ENCODE assay signal across 22 mouse cellular contexts in genomic region chr12:101876374-101876773, GRCm38 (mm10). TPM values are rescaled to one million over a fixed set of nuclear protein-coding genes. Genes with fewer than 3 reads are reported as not detected.
A peak's percentile ranks its signal among the peaks of the same experiment; 100 is the strongest.
DNase-seq lines count a peak whose midpoint lies in the region; ATAC-seq and TF ChIP-seq lines count a peak whose summit lies in the region.
"Had no signal": no experiment of that assay in that cellular context is flagged by ENCODE, and none has a peak within 500 bp of the region (broad histone marks: within the 10 kb centered on the region; RNA-seq: fewer than 3 reads in every experiment).

No protein-coding gene starts in this region.

- H3K27me3 ChIP-seq in midbrain, embryonic 11.5 days (ENCODE audit: control insufficient read depth, insufficient read depth, low read length) = no peaks in the 10 kb centered on the region
- H3K27me3 ChIP-seq in midbrain, postnatal 0 days (ENCODE audit: insufficient read depth, low read length) = no peaks in the 10 kb centered on the region
- H3K27me3 ChIP-seq in intestine, embryonic 15.5 days (replicated peaks) = no peaks in the 10 kb centered on the region
- H3K27me3 ChIP-seq: hindbrain, embryonic 12.5 days; hindbrain, embryonic 15.5 days had no signal

- no peak overlapping the region for H3K4me3 ChIP-seq in midbrain, embryonic 11.5 days (ENCODE audit: low read depth, low read length)
- H3K4me3 ChIP-seq in midbrain, postnatal 0 days (ENCODE audit: low read depth, low read length) = no peak overlapping the region
- H3K4me3 ChIP-seq in intestine, embryonic 15.5 days (replicated peaks) = no peak overlapping the region
- H3K4me3 ChIP-seq in layer of hippocampus, adult 2 months = no peak overlapping the region
- H3K4me3 ChIP-seq: hindbrain, embryonic 12.5 days; hindbrain, embryonic 15.5 days had no signal

- no peak for TF ChIP-seq CTCF in midbrain, postnatal 0 days (IDR thresholded peaks at IDR 0.05)
- no peak for TF ChIP-seq CTCF in layer of hippocampus, adult 2 months (conservative IDR thresholded peaks at IDR 0.05)

- DNase-seq in midbrain, embryonic 11.5 days (ENCODE audit: low spot score, missing footprints) = peak; percentile 49
- DNase-seq in midbrain, postnatal 0 days (ENCODE audit: low spot score) = no peak
- DNase-seq in large intestine, adult 2 months (ENCODE audit: low read depth, low spot score) = peak; percentile 55
- DNase-seq in spleen, postnatal 10 days (ENCODE audit: low spot score in 2 of 2) = no peak
- DNase-seq in layer of hippocampus, adult 2 months (ENCODE audit: low spot score in 2 of 2) = no peak
- no peak for DNase-seq in layer of hippocampus, postnatal 25 days (ENCODE audit: extremely low spot score in 1 of 2, low spot score in 1 of 2)
- DNase-seq: adrenal gland, adult 8-10 months; adrenal gland, postnatal 36 days; cerebellum, adult 18-20 months; cerebellum, adult 9-10 months; cerebellum, postnatal 14 days; gastrocnemius, postnatal 10 days; gastrocnemius, postnatal 36 days; heart, adult 11 months had no signal

- no peak overlapping the region for H3K9ac ChIP-seq in midbrain, embryonic 11.5 days (ENCODE audit: low read length)
- no peak overlapping the region for H3K9ac ChIP-seq in midbrain, postnatal 0 days (replicated peaks; ENCODE audit: low read length, poor library complexity, severe bottlenecking)
- H3K9ac ChIP-seq in intestine, embryonic 15.5 days = no peak overlapping the region
- H3K9ac ChIP-seq: hindbrain, embryonic 12.5 days; hindbrain, embryonic 15.5 days had no signal

- no peaks in the 10 kb centered on the region for H3K9me3 ChIP-seq in midbrain, embryonic 11.5 days (ENCODE audit: control insufficient read depth, low read length)
- no peaks in the 10 kb centered on the region for H3K9me3 ChIP-seq in midbrain, postnatal 0 days (ENCODE audit: low read length)
- H3K9me3 ChIP-seq in intestine, embryonic 15.5 days = no peaks in the 10 kb centered on the region
- H3K9me3 ChIP-seq: hindbrain, embryonic 12.5 days; hindbrain, embryonic 15.5 days had no signal

- H3K27ac ChIP-seq in midbrain, embryonic 11.5 days (ENCODE audit: low read depth, low read length) = no peak overlapping the region
- H3K27ac ChIP-seq in midbrain, postnatal 0 days (ENCODE audit: low read depth, low read length) = no peak overlapping the region
- H3K27ac ChIP-seq in intestine, embryonic 15.5 days = no peak overlapping the region
- H3K27ac ChIP-seq in layer of hippocampus, adult 2 months = no peak overlapping the region
- H3K27ac ChIP-seq: hindbrain, embryonic 12.5 days; hindbrain, embryonic 15.5 days had no signal

- no peak for ATAC-seq in midbrain, embryonic 11.5 days (ENCODE audit: low FRiP score)
- no peak for ATAC-seq in midbrain, postnatal 0 days (ENCODE audit: low FRiP score)
- ATAC-seq in intestine, embryonic 15.5 days = peak; percentile 92
- ATAC-seq: CD4-positive, CD25-positive, alpha-beta regulatory T cell, adult 4 months; forebrain, embryonic 16.5 days had no signal

- H3K36me3 ChIP-seq in midbrain, embryonic 11.5 days (ENCODE audit: control insufficient read depth, insufficient read depth, low read length) = peaks cover 4% of the 10 kb centered on the region; the same call in 1 of the 2 replicates
- H3K36me3 ChIP-seq in midbrain, postnatal 0 days (ENCODE audit: insufficient read depth, low read length) = peaks cover 21% of the 10 kb centered on the region; the same call in 1 of the 2 replicates
- peaks cover 6% of the 10 kb centered on the region; the same call in 1 of the 2 replicates for H3K36me3 ChIP-seq in intestine, embryonic 15.5 days

- WGBS in midbrain, embryonic 11.5 days = 92% methylated on average over 2 of the region's 2 CpGs
- 92% methylated on average over 2 of the region's 2 CpGs for WGBS in midbrain, postnatal 0 days
- 83% methylated on average over 2 of the region's 2 CpGs for WGBS in intestine, embryonic 15.5 days
- WGBS in large intestine, adult 2 months = 48% methylated on average over 2 of the region's 2 CpGs

- H3K4me1 ChIP-seq in midbrain, embryonic 11.5 days (ENCODE audit: control insufficient read depth, insufficient read depth, low read length) = no peaks in the 10 kb centered on the region
- H3K4me1 ChIP-seq in midbrain, postnatal 0 days (ENCODE audit: insufficient read depth, low read length) = no peaks in the 10 kb centered on the region
- H3K4me1 ChIP-seq in intestine, embryonic 15.5 days (replicated peaks) = no peaks in the 10 kb centered on the region
- H3K4me1 ChIP-seq: hindbrain, embryonic 12.5 days; hindbrain, embryonic 15.5 days had no signal

- no peak overlapping the region for H3K4me2 ChIP-seq in midbrain, embryonic 11.5 days
- no peak overlapping the region for H3K4me2 ChIP-seq in midbrain, postnatal 0 days (ENCODE audit: low read depth, low read length, poor library complexity, severe bottlenecking)
- no peak overlapping the region for H3K4me2 ChIP-seq in intestine, embryonic 15.5 days (replicated peaks)
- H3K4me2 ChIP-seq: heart, embryonic 11.5 days; hindbrain, embryonic 12.5 days; hindbrain, embryonic 15.5 days had no signal

RNA-seq across cellular contexts. Expression of gene Trip11, which starts 36.7 kb away (rescaled TPM):
- 11.0 and 13.9 TPM in 2 replicates for polyA plus RNA-seq in midbrain, embryonic 11.5 days (2014; fragmentation: Nextera tagmentation; extraction: Ambion mirVana)
- 21.5 and 24.8 TPM in 2 replicates for total RNA-seq in midbrain, postnatal 0 days (2014; rRNA removed)
- polyA plus RNA-seq in midbrain, postnatal 0 days (2015; fragmentation: Nextera tagmentation; extraction: Ambion mirVana) = 21.4 and 26.3 TPM in 2 replicates
- polyA plus RNA-seq in intestine, embryonic 15.5 days (2015; fragmentation: Nextera tagmentation; extraction: Ambion mirVana) = 29.5 and 31.2 TPM in 2 replicates
- 2.7 and 4.4 TPM in 2 replicates for polyA plus RNA-seq in large intestine, adult 2 months (2012; rRNA removed)
- total RNA-seq in layer of hippocampus, adult 2 months (2021) = 10 to 100 TPM; 31.8 to 32.9 TPM
- total RNA-seq in layer of hippocampus, postnatal 25 days (2021) = 10 to 100 TPM; 26.1 to 28.6 TPM

RNA-seq across cellular contexts. Expression of gene Fbln5, which starts 57.5 kb away (rescaled TPM):
- polyA plus RNA-seq in midbrain, embryonic 11.5 days (2014; fragmentation: Nextera tagmentation; extraction: Ambion mirVana) = 14.5 and 17.2 TPM in 2 replicates
- 10.7 and 11.0 TPM in 2 replicates for total RNA-seq in midbrain, postnatal 0 days (2014; rRNA removed)
- polyA plus RNA-seq in midbrain, postnatal 0 days (2015; fragmentation: Nextera tagmentation; extraction: Ambion mirVana) = 16.7 and 19.8 TPM in 2 replicates
- 62.5 and 63.9 TPM in 2 replicates for polyA plus RNA-seq in intestine, embryonic 15.5 days (2015; fragmentation: Nextera tagmentation; extraction: Ambion mirVana)
- 17.2 and 27.3 TPM in 2 replicates for polyA plus RNA-seq in large intestine, adult 2 months (2012; rRNA removed)
- 1 to 10 TPM; 3.6 to 4.9 TPM for total RNA-seq in layer of hippocampus, adult 2 months (2021)
- 1 to 10 TPM; 5.4 to 5.5 TPM for total RNA-seq in layer of hippocampus, postnatal 25 days (2021)
- total RNA-seq: hematopoietic stem cell, adult 5-6 weeks; MEL had no signal
- polyA plus RNA-seq: CD4-positive, CD25-positive, alpha-beta regulatory T cell, adult 4 months had no signal

Comparison
In these comparisons a context has a peak if more than half of its experiments do, and no peak if none do; other contexts are left out.
1. DNase-seq: peak in midbrain, embryonic 11.5 days (single experiment) and large intestine, adult 2 months (single experiment); none in midbrain, postnatal 0 days (single experiment), spleen, postnatal 10 days (0 of 2), layer of hippocampus, adult 2 months (0 of 2) and layer of hippocampus, postnatal 25 days (0 of 2).